Mouse (Mus musculus): ENCODE results near the gene Ldlrad1.

Gene Ldlrad1

GRCm38 (mm10) chr4:107211936-107212335, 3.0 kb downstream of the Ldlrad1 start:
- no peak for DNase-seq

- peak in 1 of 2 experiments; percentile 23 for DNase-seq
Observed at GRCm38 (mm10) chr4:107213279-107214011, 4.5 kb downstream of the Ldlrad1 start.

GRCm38 (mm10) chr4:107217574-107217973, 8.6 kb downstream of the Ldlrad1 start:
- DNase-seq: no peak

- peak; percentile 31 to 36 for DNase-seq
Observed at GRCm38 (mm10) chr4:107221524-107221923, 12.5 kb downstream of the Ldlrad1 start.

- DNase-seq: peak; percentile 86 to 89
Observed at GRCm38 (mm10) chr4:107223225-107224204, 14.5 kb downstream of the Ldlrad1 start.

GRCm38 (mm10) chr4:107226313-107226712, 17.3 kb downstream of the Ldlrad1 start:
- DNase-seq: no peak

GRCm38 (mm10) chr4:107232219-107232618, 23.2 kb downstream of the Ldlrad1 start:
- DNase-seq: no peak

GRCm38 (mm10) chr4:107238253-107238652, 29.3 kb downstream of the Ldlrad1 start:
- DNase-seq: no peak

GRCm38 (mm10) chr4:107240196-107240595, 31.2 kb downstream of the Ldlrad1 start:
- no peak for DNase-seq

- DNase-seq: no peak
Observed at GRCm38 (mm10) chr4:107243365-107244333, 34.7 kb downstream of the Ldlrad1 start.

GRCm38 (mm10) chr4:107245368-107245767, 36.4 kb downstream of the Ldlrad1 start:
- DNase-seq: no peak

- DNase-seq: no peak
Observed at GRCm38 (mm10) chr4:107246040-107246439, 37.1 kb downstream of the Ldlrad1 start.

- DNase-seq: no peak
Observed at GRCm38 (mm10) chr4:107247110-107247509, 38.1 kb downstream of the Ldlrad1 start.

- DNase-seq: no peak
Observed at GRCm38 (mm10) chr4:107248061-107248460, 39.1 kb downstream of the Ldlrad1 start.

GRCm38 (mm10) chr4:107249471-107249870, 40.5 kb downstream of the Ldlrad1 start:
- DNase-seq: no peak

GRCm38 (mm10) chr4:107250494-107250893, 41.5 kb downstream of the Ldlrad1 start:
- peak; percentile 73 for DNase-seq

- DNase-seq: peak; percentile 15 to 20
Observed at GRCm38 (mm10) chr4:107252522-107252921, 43.5 kb downstream of the Ldlrad1 start.

- DNase-seq: peak; percentile 97 to 98
Observed at GRCm38 (mm10) chr4:107253125-107254091, 44.4 kb downstream of the Ldlrad1 start, which contains the start of the genes Lrrc42 and Hspb11. TSS of gene Lrrc42 (minus strand) at chr4:107253532. TSS of gene Hspb11 (plus strand) at chr4:107253593.

- DNase-seq: peak; percentile 16 to 48
Observed at GRCm38 (mm10) chr4:107254414-107254813, 45.4 kb downstream of the Ldlrad1 start.

- DNase-seq: no peak
Observed at GRCm38 (mm10) chr4:107260001-107260400, 51.0 kb downstream of the Ldlrad1 start.
